Comparison of ENCODE assay signal across 22 mouse cellular contexts in the genomic region with DNA sequence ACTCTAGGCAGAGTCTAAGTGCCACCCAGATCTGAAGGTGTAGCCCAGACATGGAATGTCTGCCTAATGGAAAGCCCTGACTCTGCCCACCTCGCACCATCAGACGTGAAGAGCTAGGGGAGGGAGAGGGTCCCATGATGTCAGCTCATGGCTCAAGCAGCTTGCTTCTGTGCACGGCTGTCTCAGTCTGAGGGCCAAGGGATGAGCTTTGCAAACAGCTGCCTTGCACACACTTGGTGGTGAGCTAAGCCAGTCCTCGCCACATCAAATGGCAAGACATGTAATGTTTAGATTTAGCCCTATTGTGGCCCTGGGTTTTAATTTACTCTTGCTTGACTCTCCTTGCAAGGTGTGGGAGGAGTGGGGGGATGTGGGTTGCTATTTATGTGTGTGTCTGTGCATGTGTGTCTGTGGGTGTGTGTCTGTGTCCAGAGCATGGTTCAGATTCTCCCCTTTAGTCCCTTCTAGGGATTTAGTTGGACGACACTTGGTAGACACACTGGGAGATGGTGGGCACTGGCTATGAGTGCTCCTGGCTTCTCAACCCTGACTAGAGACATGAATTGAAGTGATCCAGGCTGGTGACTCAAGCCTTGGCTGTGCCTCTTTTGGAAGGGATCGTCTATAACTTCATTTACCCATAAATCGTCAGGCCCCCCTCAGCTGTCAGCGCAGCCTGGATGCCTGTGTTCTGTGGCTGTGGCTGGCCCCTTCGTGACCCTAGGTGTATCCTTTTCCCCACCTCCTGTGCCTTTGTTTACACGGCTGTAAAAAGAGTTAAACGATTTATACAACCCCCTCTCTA. TPM values are rescaled to one million over a fixed set of nuclear protein-coding genes. Genes with fewer than 3 reads are reported as not detected.
A peak's percentile ranks its signal among the peaks of the same experiment; 100 is the strongest.
DNase-seq lines count a peak whose midpoint lies in the region; ATAC-seq and TF ChIP-seq lines count a peak whose summit lies in the region.
"Had no signal": no experiment of that assay in that cellular context is flagged by ENCODE, and none has a peak within 500 bp of the region (broad histone marks: within the 10 kb centered on the region; RNA-seq: fewer than 3 reads in every experiment).

No protein-coding gene starts in this region.

- TF ChIP-seq EP300 in stomach, postnatal 0 days (optimal IDR thresholded peaks at IDR 0.05) = no peak

- no peak for DNase-seq in kidney, postnatal 14 days
- DNase-seq in stomach, postnatal 0 days (ENCODE audit: low spot score) = no peak
- DNase-seq in embryo, embryonic 11 days = no peak
- no peak for DNase-seq in ovary, adult 18-20 months (ENCODE audit: low spot score)
- DNase-seq: adrenal gland, adult 8-10 months; B cell, adult 2 months; cerebellum, adult 11-12 months; cerebellum, postnatal 10 days; gastrocnemius, postnatal 36 days; kidney, adult 11 months; lung, postnatal 4 days; right cerebral cortex, adult 18-20 months had no signal

- peaks cover 35% of the 10 kb centered on the region for H3K27me3 ChIP-seq in kidney, embryonic 15.5 days
- H3K27me3 ChIP-seq in stomach, embryonic 14.5 days (ENCODE audit: control insufficient read depth, insufficient read depth, low read length) = no peaks in the 10 kb centered on the region
- H3K27me3 ChIP-seq in stomach, postnatal 0 days (ENCODE audit: control insufficient read depth, insufficient read depth, low read length) = no peaks in the 10 kb centered on the region; the same call in 1 of the 2 replicates
- no peaks in the 10 kb centered on the region for H3K27me3 ChIP-seq in intestine, postnatal 0 days (replicated peaks; ENCODE audit: control insufficient read depth, insufficient read depth, low read length)
- H3K27me3 ChIP-seq: embryonic facial prominence, embryonic 12.5 days; forebrain, embryonic 12.5 days; midbrain, embryonic 15.5 days had no signal

- 0 out of 2 replicates have a peak, but pooled peaks have one; percentile 12 for ATAC-seq in kidney, embryonic 15.5 days (replicated peaks; ENCODE audit: low FRiP score)
- peak; percentile 37; the same call in 1 of the 2 replicates for ATAC-seq in stomach, embryonic 14.5 days (ENCODE audit: insufficient number of reproducible peaks, insufficient read depth, low FRiP score, low read depth)
- no peak for ATAC-seq in stomach, postnatal 0 days (ENCODE audit: low FRiP score, low TSS enrichment)
- peak; percentile 50 for ATAC-seq in intestine, postnatal 0 days
- ATAC-seq: midbrain, embryonic 15.5 days had no signal

- H3K4me3 ChIP-seq in kidney, embryonic 15.5 days (replicated peaks) = no peak overlapping the region
- H3K4me3 ChIP-seq in stomach, embryonic 14.5 days (ENCODE audit: low read depth, low read length) = no peak overlapping the region
- no peak overlapping the region for H3K4me3 ChIP-seq in stomach, postnatal 0 days (ENCODE audit: low read depth, low read length)
- no peak overlapping the region for H3K4me3 ChIP-seq in intestine, postnatal 0 days (ENCODE audit: low read depth, low read length)
- H3K4me3 ChIP-seq: embryonic facial prominence, embryonic 12.5 days; erythroblast, embryonic 14.5 days; forebrain, embryonic 12.5 days; hindbrain, embryonic 15.5 days; midbrain, embryonic 15.5 days had no signal

- TF ChIP-seq CTCF in stomach, postnatal 0 days (IDR thresholded peaks at IDR 0.05; ENCODE audit: low read depth) = no peak
- no peak for TF ChIP-seq CTCF in intestine, postnatal 0 days (IDR thresholded peaks at IDR 0.05; ENCODE audit: low read depth)

- WGBS in kidney, embryonic 15.5 days = 39% methylated on average over 11 of the region's 11 CpGs
- WGBS in stomach, embryonic 14.5 days = 38% methylated on average over 11 of the region's 11 CpGs
- WGBS in stomach, postnatal 0 days = 37% methylated on average over 11 of the region's 11 CpGs
- 26% methylated on average over 11 of the region's 11 CpGs for WGBS in intestine, postnatal 0 days

- H3K36me3 ChIP-seq in kidney, embryonic 15.5 days = no peaks in the 10 kb centered on the region
- no peaks in the 10 kb centered on the region for H3K36me3 ChIP-seq in stomach, embryonic 14.5 days (ENCODE audit: control insufficient read depth, insufficient read depth, low read length)
- H3K36me3 ChIP-seq in stomach, postnatal 0 days (ENCODE audit: control insufficient read depth, insufficient read depth, low read length) = no peaks in the 10 kb centered on the region
- H3K36me3 ChIP-seq in intestine, postnatal 0 days (ENCODE audit: control insufficient read depth, insufficient read depth) = no peaks in the 10 kb centered on the region
- H3K36me3 ChIP-seq: embryonic facial prominence, embryonic 12.5 days; forebrain, embryonic 12.5 days; hindbrain, embryonic 15.5 days; midbrain, embryonic 15.5 days had no signal

- no peak overlapping the region for H3K4me2 ChIP-seq in kidney, embryonic 15.5 days
- H3K4me2 ChIP-seq in stomach, embryonic 14.5 days (replicated peaks; ENCODE audit: low read depth, low read length) = no peak overlapping the region
- no peak overlapping the region for H3K4me2 ChIP-seq in stomach, postnatal 0 days (replicated peaks; ENCODE audit: low read depth)
- H3K4me2 ChIP-seq in intestine, postnatal 0 days (replicated peaks; ENCODE audit: low read depth) = no peak overlapping the region
- H3K4me2 ChIP-seq: embryonic facial prominence, embryonic 12.5 days; forebrain, embryonic 12.5 days; hindbrain, embryonic 15.5 days; midbrain, embryonic 15.5 days had no signal

- H3K9me3 ChIP-seq in kidney, embryonic 15.5 days (replicated peaks) = no peaks in the 10 kb centered on the region
- H3K9me3 ChIP-seq in stomach, embryonic 14.5 days (ENCODE audit: control insufficient read depth, low read depth, low read length) = no peaks in the 10 kb centered on the region
- no peaks in the 10 kb centered on the region for H3K9me3 ChIP-seq in stomach, postnatal 0 days (ENCODE audit: control insufficient read depth, low read length)
- H3K9me3 ChIP-seq in intestine, postnatal 0 days (ENCODE audit: control insufficient read depth) = no peaks in the 10 kb centered on the region
- H3K9me3 ChIP-seq: embryonic facial prominence, embryonic 12.5 days; forebrain, embryonic 12.5 days; hindbrain, embryonic 15.5 days; midbrain, embryonic 15.5 days had no signal

- H3K4me1 ChIP-seq in kidney, embryonic 15.5 days = peaks cover 2% of the 10 kb centered on the region
- 0 out of 2 replicates have a peak, but pooled peaks cover under 1% of the 10 kb centered on the region for H3K4me1 ChIP-seq in stomach, embryonic 14.5 days (ENCODE audit: control insufficient read depth, insufficient read depth, low read length)
- no peaks in the 10 kb centered on the region for H3K4me1 ChIP-seq in stomach, postnatal 0 days (replicated peaks; ENCODE audit: control insufficient read depth, insufficient read depth)
- no peaks in the 10 kb centered on the region for H3K4me1 ChIP-seq in intestine, postnatal 0 days (replicated peaks; ENCODE audit: control insufficient read depth, insufficient read depth, low read length)
- H3K4me1 ChIP-seq: midbrain, embryonic 15.5 days had no signal

- H3K27ac ChIP-seq in kidney, embryonic 15.5 days = no peak overlapping the region
- no peak overlapping the region for H3K27ac ChIP-seq in stomach, embryonic 14.5 days (ENCODE audit: low read length)
- H3K27ac ChIP-seq in stomach, postnatal 0 days (replicated peaks) = no peak overlapping the region
- H3K27ac ChIP-seq in intestine, postnatal 0 days (ENCODE audit: low read depth, low read length) = no peak overlapping the region
- H3K27ac ChIP-seq: embryonic facial prominence, embryonic 12.5 days; forebrain, embryonic 12.5 days; hindbrain, embryonic 15.5 days; kidney, postnatal 0 days; midbrain, embryonic 15.5 days had no signal

- no peak overlapping the region for H3K9ac ChIP-seq in kidney, embryonic 15.5 days
- H3K9ac ChIP-seq in stomach, embryonic 14.5 days (replicated peaks; ENCODE audit: low read depth, low read length) = no peak overlapping the region
- H3K9ac ChIP-seq in stomach, postnatal 0 days (ENCODE audit: low read length) = no peak overlapping the region
- no peak overlapping the region for H3K9ac ChIP-seq in intestine, postnatal 0 days (ENCODE audit: low read depth, low read length)
- H3K9ac ChIP-seq: embryonic facial prominence, embryonic 12.5 days; forebrain, embryonic 12.5 days; hindbrain, embryonic 15.5 days; midbrain, embryonic 15.5 days had no signal

RNA-seq across cellular contexts. Expression of a gene that starts 10.4 kb away (rescaled TPM):
- 46.2 and 49.7 TPM in 2 replicates for polyA plus RNA-seq in kidney, embryonic 15.5 days (2015; fragmentation: Nextera tagmentation; extraction: Ambion mirVana)
- polyA plus RNA-seq in stomach, embryonic 14.5 days (2014; fragmentation: Nextera tagmentation; extraction: Ambion mirVana) = 85.5 and 86.8 TPM in 2 replicates
- 40.7 and 43.6 TPM in 2 replicates for polyA plus RNA-seq in stomach, postnatal 0 days (2015; fragmentation: Nextera tagmentation; extraction: Ambion mirVana)
- polyA plus RNA-seq in intestine, postnatal 0 days (2015; fragmentation: Nextera tagmentation; extraction: Ambion mirVana) = 54.7 and 56.3 TPM in 2 replicates
- polyA plus RNA-seq: cortical plate, adult 2 months had no signal

RNA-seq across cellular contexts. Expression of a gene that starts 38.7 kb away (rescaled TPM):
- 122 and 130 TPM in 2 replicates for polyA plus RNA-seq in kidney, embryonic 15.5 days (2015; fragmentation: Nextera tagmentation; extraction: Ambion mirVana)
- 61.2 and 65.1 TPM in 2 replicates for polyA plus RNA-seq in stomach, embryonic 14.5 days (2014; fragmentation: Nextera tagmentation; extraction: Ambion mirVana)
- polyA plus RNA-seq in stomach, postnatal 0 days (2015; fragmentation: Nextera tagmentation; extraction: Ambion mirVana) = 34.6 and 35.4 TPM in 2 replicates
- 30.2 and 30.5 TPM in 2 replicates for polyA plus RNA-seq in intestine, postnatal 0 days (2015; fragmentation: Nextera tagmentation; extraction: Ambion mirVana)
